Mouse (Mus musculus): ENCODE results near the gene Cc2d2a. TPM values are rescaled to one million over a fixed set of nuclear protein-coding genes. Genes with fewer than 3 reads are reported as not detected.

Gene Cc2d2a
- polyA plus RNA-seq, 1 experiment: not detected

GRCm38 (mm10) chr5:43781423-43781976 lies 119.4 kb downstream of the Cc2d2a start:
- TF ChIP-seq GATA1 (IDR thresholded peaks at IDR 0.05; ENCODE audit: low read length): no peak

DNA sequence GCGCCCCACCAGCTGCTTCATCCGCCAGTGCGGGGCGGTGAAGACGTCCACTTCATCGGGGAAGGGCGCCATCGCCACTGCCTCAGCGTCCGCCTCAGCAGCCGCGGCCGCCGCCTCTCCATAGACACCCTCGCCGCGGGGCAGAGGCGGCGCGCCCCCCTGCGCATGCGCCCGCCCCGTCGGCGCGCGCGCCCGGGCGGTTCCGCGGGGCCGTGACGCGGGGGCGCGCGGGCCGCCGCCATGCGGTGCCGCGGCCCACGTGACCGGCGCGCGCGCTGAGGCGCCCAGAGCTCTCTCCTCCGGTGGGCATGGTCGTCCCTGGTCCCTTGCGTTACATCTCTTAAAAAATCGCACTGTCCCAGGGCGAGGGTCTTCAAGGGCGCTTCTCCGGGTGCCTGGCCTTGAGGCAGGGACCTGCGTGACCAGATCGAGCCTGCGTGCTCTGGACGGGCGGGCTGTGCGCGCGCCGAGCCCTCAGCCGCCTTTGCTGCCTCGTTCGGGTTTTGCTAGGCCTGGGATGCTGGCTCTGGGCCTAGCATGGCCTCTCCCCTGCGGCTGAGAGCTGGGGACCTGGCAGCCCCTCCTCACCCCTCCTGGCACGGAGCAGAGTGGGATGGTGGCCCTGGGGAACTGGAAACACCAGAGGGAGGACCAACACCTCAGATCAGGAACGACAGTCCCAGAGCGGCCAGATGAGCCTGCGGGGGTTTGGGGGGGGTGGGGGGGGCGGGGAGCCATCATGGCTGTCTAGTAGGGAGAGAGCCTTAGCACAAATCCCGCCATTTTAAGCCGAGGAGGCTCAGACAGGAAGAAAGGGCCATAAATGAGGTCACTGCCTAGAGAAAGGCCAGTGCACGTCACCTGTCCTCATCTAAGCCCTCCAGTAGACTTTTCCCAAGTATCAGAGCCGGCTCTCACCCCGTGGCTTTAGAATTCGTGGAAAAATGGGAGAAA lies 120.1 kb downstream of the Cc2d2a start:
- no peak for TF ChIP-seq GATA1 (IDR thresholded peaks at IDR 0.05; ENCODE audit: low read length)

GRCm38 (mm10) chr5:43783996-43784395 lies 121.8 kb downstream of the Cc2d2a start:
- TF ChIP-seq GATA1 (IDR thresholded peaks at IDR 0.05; ENCODE audit: low read length): no peak

DNA sequence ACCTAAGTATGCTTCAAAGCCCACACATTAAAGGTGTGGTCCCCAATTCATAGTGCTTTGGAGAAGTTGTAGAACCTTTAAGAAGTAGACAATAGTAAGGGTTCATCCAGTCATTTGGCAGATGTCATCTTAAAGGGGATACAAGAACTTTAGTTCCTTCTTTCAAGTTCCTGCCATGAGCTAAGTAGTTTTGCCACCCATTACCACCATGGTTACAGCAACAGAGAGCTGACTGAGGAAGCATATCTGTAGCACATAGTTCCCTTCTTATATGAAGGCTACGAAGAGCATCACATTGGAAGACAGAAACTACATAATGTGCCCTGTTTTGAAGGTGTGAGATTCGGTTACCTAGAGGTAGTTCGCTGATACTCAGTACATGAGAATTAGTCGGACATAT lies 124.5 kb downstream of the Cc2d2a start:
- TF ChIP-seq GATA1 (IDR thresholded peaks at IDR 0.05; ENCODE audit: low read length): no peak

- no peak for TF ChIP-seq GATA1 (IDR thresholded peaks at IDR 0.05; ENCODE audit: low read length)
Measured at GRCm38 (mm10) chr5:43787976-43788752, 126.0 kb downstream of the Cc2d2a start.

Other genes starting within 250 kb of the Cc2d2a start
- not detected in 2 replicates for gene C1qtnf7, start 146.8 kb upstream of the Cc2d2a start, polyA plus RNA-seq (2012)
- not detected in 2 replicates for gene Bst1, start 156.5 kb downstream of the Cc2d2a start, polyA plus RNA-seq (2012)
- gene Fbxl5, start 159.3 kb downstream of the Cc2d2a start, polyA plus RNA-seq (2012): 10.1 and 12.0 TPM in 2 replicates
- gene Cd38, start 206.2 kb downstream of the Cc2d2a start, polyA plus RNA-seq (2012): not detected in 2 replicates

Data from G1E-ER4 (cell line).